In genomic region chr16:7929112-7929511, GRCm38 (mm10) we compare ENCODE assay signal across 17 mouse cellular contexts.
DNase-seq lines count a peak whose midpoint lies in the region; ATAC-seq lines count a peak whose summit lies in the region.
"Had no signal": no experiment of that assay in that cellular context is flagged by ENCODE, and none has a peak within 500 bp of the region (broad histone marks: within the 10 kb centered on the region; RNA-seq: fewer than 3 reads in every experiment).

No protein-coding gene starts in this region.

- no peak for DNase-seq in frontal cortex, postnatal 25 days (ENCODE audit: low spot score in 2 of 2)
- DNase-seq in left cerebral cortex, postnatal 25 days (ENCODE audit: low spot score in 2 of 2) = peak; percentile 16 to 77
- DNase-seq in left cerebral cortex, postnatal 10 days (ENCODE audit: extremely low spot score in 1 of 2, low spot score in 2 of 2) = no peak
- peak; percentile 12 for DNase-seq in ZHBTc4 (ENCODE audit: low read depth, low spot score)
- peak; percentile 67 for DNase-seq in layer of hippocampus, adult 9-11 months
- DNase-seq in heart, adult 11 months = no peak
- DNase-seq in urinary bladder, postnatal 36 days (ENCODE audit: low spot score in 2 of 2) = no peak
- DNase-seq: cerebellum, adult 18-20 months; gastrocnemius, postnatal 36 days; heart, postnatal 36 days; kidney, adult 18-20 months; liver, postnatal 0 days; thymus, postnatal 25 days had no signal

- intact Hi-C loops in left cerebral cortex, postnatal 25 days (cut with DNase I) = no loop called here
- intact Hi-C loops in left cerebral cortex, postnatal 10 days (cut with DNase I) = no loop called here

- ATAC-seq in frontal cortex, adult (ENCODE audit: low TSS enrichment) = peak; percentile 74
- ATAC-seq: CD4-positive, CD25-positive, alpha-beta regulatory T cell, adult 4 months; forebrain, embryonic 13.5 days; liver, postnatal 0 days; lung, postnatal 0 days had no signal

Comparison
In these comparisons a context has a peak if more than half of its experiments do, and no peak if none do; other contexts are left out.
1. DNase-seq: peak in left cerebral cortex, postnatal 25 days (2 of 2), ZHBTc4 (single experiment) and layer of hippocampus, adult 9-11 months (single experiment); none in frontal cortex, postnatal 25 days (0 of 2), left cerebral cortex, postnatal 10 days (0 of 2), heart, adult 11 months (single experiment) and urinary bladder, postnatal 36 days (0 of 2).